Mouse (Mus musculus): ENCODE measurements around the gene Bbc3. TPM values are rescaled to one million over a fixed set of nuclear protein-coding genes. Genes with fewer than 3 reads are reported as not detected.
"Not testable (repeated sequence)": the region's sequence is repeated elsewhere in the genome, so short reads cannot be mapped to it uniquely, and the experiment has no call there.

The Bbc3 gene
- polyA plus RNA-seq, 2 experiments from 2014 or later = 1.2 TPM; not detected in 1

DNA sequence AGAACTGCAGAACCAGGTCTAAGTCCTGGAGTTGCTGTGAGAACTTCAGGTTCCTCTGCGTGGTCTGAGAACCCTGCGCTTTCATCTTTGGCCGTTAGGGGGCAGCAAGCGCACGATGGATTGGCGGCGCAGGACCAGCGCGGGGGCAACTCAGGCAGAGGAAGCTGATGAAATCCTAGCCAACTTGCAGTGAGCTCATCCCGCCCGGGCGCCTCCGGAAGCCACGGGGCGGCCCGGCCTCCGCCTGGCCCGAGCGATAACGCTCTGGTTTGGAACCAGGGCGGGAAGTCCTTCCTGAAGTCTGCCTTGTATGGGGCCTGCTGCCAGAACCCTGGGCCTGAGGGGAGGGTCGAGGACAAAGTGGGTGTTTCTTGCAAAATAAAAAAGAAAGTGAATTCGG, 13.4 kb upstream of the Bbc3 start:
- peak; percentile 64 for ATAC-seq

DNA sequence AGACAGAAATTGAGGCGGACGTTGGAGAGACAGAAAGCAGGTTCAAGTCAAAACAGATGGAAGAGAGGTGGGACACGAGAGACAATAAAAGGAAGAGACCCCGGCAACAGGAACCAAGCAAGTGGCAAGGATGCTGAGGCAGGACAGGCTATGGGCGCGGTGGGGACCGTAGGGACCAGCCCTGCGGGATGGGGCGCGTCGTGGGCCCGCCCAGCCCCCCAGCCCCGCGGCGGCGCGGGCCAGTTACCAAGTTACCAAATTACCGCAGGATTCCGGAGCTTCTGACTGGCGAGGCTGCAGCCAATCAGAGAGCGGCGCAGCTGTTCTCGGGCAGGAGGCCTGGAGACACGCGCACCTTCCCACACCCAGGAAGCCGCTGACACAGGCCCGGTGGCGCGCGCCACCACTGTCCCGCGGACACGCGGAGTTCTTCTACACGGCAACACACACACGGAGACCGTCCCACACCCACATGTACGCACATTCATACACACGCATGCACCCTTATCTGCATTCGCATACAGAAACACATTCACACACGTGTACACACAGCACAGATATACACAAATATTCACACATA, 12.8 kb upstream of the Bbc3 start:
- peak; percentile 67 for ATAC-seq

DNA sequence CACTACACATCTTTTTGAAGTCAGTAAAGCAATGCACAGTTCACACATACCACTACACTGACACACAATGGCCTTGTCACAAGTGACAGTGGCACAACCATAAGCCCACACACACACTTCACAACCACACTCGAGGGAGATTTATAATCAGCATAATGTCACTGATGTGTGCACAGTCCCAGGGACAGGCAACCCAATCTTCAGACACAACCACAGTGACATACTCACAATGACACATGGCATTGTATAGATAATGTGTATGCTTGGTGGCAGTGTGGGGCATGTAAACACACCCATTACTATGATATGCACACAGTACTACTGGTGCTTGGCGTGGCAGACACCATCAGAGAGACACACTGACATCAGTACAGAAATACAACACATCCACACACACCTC, 12.0 kb upstream of the Bbc3 start:
- ATAC-seq = no peak

DNA sequence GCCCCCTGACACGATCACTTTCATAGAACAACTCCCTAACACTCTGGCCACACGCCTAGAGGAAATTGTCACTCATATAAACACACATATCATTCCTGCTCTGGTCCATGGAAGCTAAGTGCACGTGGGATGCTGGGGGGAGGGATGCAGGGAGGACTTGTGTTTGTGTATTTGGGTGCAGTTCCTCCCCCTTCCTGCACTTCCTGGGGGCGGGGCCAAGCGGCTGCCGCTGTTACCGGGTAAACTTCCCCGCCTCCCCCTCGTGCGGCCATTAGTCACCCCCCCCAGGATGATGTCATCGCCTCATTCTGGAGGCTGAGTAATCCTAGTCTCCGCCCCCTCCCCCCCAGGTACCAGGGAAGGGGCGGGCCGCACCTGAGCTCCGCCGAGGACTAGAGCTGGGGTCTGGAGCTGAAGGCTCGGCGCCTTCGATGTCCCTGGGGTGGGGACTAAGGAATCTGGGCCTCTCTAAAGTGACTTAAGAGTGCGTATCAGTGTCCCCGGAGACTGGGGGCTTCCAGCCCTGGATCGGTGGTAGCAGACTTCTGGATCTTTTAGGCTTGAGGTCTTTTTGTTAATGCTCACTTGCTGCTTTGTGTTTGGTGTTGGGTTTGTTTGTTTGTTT, 11.3 kb upstream of the Bbc3 start:
- ATAC-seq = peak; percentile 64

DNA sequence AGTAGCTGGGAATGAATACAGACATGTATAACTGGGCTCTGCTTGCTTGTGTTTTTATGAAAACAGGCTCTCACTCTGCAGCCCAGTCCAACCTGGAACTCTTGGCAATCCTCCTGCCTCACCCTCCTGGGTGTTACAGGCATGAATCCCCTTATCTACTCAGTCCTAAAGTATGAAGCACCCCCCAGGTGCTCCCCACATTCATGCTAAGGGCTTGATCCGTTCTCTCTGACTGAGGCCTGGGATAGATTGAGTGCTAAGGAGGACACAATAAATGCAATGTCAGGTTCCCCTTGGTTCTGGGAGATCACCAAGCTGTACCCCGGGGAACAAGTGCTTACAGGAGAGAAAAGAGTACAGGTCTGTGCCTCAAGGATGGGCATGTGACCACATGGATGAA, 10.6 kb upstream of the Bbc3 start:
- ATAC-seq = no peak

GRCm38 (mm10) chr7:16298927-16299326, 9.3 kb upstream of the Bbc3 start:
- ATAC-seq = no peak

DNA sequence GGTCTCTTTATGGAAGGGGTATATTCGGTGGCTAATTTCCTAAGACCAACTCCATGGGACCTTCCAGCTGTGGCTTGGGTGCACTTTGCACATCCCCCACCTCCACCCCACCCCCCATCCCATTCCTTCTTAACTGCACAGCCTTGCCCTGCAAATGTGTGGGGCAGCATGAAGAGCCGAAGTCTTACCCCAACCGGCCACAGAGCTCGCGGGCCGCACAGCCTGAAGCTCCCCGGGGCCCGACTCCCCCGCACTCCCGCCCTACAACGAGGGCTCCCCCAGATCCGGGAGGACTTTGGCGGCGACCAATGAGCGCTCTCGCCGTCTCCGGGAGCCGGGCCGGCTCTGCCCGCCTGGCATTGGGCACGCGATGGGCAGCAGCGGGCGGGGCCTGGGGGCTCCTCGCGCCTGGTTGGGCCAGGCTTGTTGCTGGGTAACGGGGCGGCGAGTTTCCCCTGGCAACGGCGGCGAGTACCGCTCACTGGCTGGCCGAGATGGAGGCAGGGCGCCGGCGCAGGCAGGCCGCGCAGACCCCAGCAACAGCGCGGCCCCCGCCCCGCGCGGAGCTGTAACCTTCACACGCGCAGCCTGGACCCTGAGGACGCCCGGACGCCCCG, 8.7 kb upstream of the Bbc3 start:
- peak; percentile 33 for ATAC-seq

GRCm38 (mm10) chr7:16307141-16307540, 1.1 kb upstream of the Bbc3 start:
- ATAC-seq = not testable (repeated sequence)

- no peak for ATAC-seq
These were observed 543 bp downstream of the Bbc3 start for GRCm38 (mm10) chr7:16308555-16309317.

DNA sequence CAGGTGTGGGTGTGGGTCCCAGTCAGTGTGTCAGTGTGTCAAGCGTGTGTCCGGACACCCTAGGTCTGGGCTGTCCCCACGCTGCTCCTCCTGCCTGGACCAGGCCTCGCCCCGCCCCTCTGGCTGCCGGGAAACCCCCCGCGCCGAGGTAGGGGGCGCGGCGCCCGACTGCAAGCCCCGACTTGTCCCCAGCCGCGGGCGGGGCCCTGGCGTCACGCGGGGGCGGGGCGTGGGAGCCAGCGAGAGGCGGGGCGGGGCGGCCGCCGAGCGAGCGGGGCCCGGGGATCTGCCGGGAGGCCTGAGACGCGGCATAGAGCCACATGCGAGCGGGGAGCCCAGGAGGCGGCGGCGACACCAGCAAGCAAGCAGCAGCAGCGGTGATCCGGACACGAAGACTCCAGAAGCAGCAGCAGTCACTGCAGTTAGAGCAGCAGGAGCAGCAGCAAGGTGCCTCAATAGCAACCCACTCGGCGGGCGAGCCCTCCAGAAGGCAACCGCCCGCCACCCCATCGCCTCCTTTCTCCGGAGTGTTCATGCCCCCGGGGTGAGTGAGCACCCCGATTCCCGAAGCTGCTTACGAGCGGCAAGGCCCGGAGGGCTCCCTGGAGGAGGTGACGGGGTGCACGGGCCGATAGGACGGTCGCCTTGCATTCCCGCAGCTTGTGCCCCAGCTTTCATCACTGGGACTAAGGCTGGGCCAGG, 1.3 kb downstream of the Bbc3 start:
- ATAC-seq = peak; percentile 39

DNA sequence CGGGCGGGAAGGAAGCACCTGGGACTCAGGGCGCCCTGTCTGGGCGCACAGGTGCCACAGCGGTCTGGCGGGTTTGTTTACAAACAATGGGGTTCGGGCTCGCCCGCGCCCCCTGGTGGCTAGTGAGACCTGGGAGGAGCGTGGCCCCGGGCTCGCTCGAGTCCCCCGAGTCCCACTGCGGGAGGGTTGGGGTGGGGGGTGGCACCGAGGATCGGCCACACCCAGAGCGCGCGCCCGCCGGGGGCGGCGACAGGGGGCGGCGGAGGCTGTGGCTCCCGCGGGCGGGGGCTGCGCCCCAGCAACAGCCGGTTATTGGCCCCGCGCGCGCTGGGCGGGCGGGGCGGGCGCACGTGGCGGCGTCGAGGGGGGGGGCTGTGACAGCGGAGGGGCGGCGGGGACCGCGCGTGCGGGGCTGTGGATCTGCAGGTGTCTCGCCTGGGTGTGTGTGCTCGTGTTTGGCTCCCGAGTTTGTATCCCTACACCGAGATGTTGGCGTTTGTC, 1.9 kb downstream of the Bbc3 start:
- peak; percentile 43 for ATAC-seq

GRCm38 (mm10) chr7:16310521-16311452, 2.6 kb downstream of the Bbc3 start:
- ATAC-seq = peak; percentile 39

DNA sequence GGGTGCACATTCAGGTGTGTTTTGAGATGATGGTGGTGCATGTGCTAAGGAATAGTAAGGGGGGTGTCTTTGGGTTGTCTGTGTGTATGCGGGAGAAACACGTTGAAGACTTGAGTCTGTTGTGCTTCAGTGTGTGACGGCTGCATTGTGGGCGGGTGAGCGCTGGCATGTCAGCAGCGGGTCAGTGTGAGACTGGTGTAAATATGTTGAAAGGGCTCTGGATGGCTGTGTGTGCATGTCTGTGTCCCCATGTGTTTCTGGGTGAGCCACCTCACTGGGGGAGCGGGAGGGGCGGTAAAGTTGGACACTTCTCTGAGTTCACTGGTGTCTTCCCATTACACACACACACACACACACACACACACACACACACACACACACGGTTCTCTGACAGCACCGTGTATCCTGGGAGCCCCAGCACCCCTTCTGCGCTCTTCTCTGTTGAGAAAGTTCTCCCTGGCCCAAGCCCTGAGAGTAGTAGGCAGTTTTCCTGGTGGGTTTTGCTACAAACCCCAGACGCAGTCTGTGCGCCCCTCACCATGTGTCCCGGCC, 3.3 kb downstream of the Bbc3 start:
- no peak for ATAC-seq

- ATAC-seq = no peak
These were observed 3.9 kb downstream of the Bbc3 start for GRCm38 (mm10) chr7:16312011-16312671.

DNA sequence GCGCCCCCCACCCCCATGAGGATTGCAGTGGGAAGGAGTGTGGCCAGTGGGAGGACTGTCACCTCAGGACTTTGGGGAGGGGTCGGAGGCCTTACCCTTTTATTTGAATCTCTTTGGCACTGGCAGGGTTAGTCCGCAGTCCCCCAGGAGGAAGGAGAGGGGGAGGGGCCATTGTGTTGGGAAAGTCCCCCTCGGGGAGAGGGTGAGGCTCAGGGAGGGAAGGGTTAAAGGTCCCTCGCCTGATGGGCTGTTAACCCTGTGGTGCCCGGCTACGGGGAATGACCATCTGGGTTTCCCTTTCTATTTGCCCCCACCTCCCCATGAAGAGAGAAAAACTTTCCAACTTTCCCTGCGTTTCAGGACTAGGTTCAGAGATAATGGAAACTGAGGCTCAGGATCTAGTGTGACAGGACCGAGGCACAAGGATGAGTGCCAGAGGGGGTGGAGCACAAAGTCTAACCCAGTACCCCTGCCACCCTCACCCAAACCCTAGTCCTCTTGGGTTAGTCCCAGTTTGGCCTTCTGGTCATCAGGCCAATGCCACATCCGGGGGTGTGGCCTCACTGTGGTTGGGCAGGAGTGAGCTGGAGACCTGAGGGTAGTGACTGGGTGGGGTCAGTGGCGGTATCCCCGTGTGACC, 4.6 kb downstream of the Bbc3 start:
- no peak for ATAC-seq

- ATAC-seq = peak; percentile 41
These were observed 5.5 kb downstream of the Bbc3 start for GRCm38 (mm10) chr7:16313481-16314220.

- ATAC-seq = no peak
These were observed 6.1 kb downstream of the Bbc3 start for GRCm38 (mm10) chr7:16314221-16314775.

- no peak for ATAC-seq
These were observed 7.1 kb downstream of the Bbc3 start for GRCm38 (mm10) chr7:16315222-16315759.

- ATAC-seq = no peak
These were observed 8.9 kb downstream of the Bbc3 start for GRCm38 (mm10) chr7:16317094-16317493.

All from CD4-positive, CD25-positive, alpha-beta regulatory T cell, adult 4 months (primary cell).